ENCODE assay signal across 9 mouse cellular contexts in the genomic region with DNA sequence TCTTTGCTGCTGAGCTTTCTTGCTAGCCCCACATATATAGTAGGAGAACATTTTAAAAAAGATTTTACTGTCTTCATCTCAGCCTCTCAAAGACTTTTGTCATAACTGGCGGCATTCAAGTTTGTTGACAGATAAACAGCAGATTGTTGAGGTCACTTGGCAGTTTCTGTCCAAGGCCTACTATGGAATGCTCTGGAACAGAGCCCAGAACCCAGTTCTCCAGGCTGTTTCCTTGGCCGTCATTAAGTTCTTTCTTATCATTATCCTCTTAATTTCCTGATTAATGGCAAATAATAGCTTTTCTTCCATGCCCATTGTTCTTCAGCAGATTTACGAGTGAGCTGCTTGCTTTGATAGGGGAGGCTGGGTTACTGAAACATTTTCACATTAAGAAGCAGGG.
DNase-seq lines count a peak whose midpoint lies in the region; ATAC-seq and TF ChIP-seq lines count a peak whose summit lies in the region.
"Had no signal": no experiment of that assay in that cellular context is flagged by ENCODE, and none has a peak within 500 bp of the region (broad histone marks: within the 10 kb centered on the region; RNA-seq: fewer than 3 reads in every experiment).

No protein-coding gene starts in this region.

- DNase-seq in kidney, adult 9 months: peak; percentile 18
- DNase-seq in kidney, adult 18-20 months: no peak
- peak; percentile 53 for DNase-seq in brain, embryonic 14.5 days (ENCODE audit: low read depth)
- DNase-seq in cerebellum, adult 9-10 months: peak; percentile 55
- DNase-seq in lung, postnatal 0 days (ENCODE audit: low spot score): peak; percentile 78
- no peak for DNase-seq in gastrocnemius, adult 2 months
- DNase-seq in embryonic facial prominence, embryonic 10.5 days (ENCODE audit: low spot score): no peak

- no peak for TF ChIP-seq EP300 in lung, postnatal 0 days (IDR thresholded peaks at IDR 0.05)

- H3K27ac ChIP-seq in lung, postnatal 0 days (ENCODE audit: low read length): no peak overlapping the region
- no peak overlapping the region for H3K27ac ChIP-seq in gastrocnemius, adult 2 months
- H3K27ac ChIP-seq in embryonic facial prominence, embryonic 10.5 days (replicated peaks): no peak overlapping the region
- H3K27ac ChIP-seq: limb, embryonic 10.5 days had no signal

- H3K4me2 ChIP-seq in lung, postnatal 0 days (replicated peaks; ENCODE audit: low read depth, low read length): no peak overlapping the region

- H3K36me3 ChIP-seq in lung, postnatal 0 days (ENCODE audit: insufficient read depth, low read length): no peaks in the 10 kb centered on the region
- H3K36me3 ChIP-seq in embryonic facial prominence, embryonic 10.5 days (replicated peaks): no peaks in the 10 kb centered on the region
- H3K36me3 ChIP-seq: limb, embryonic 10.5 days had no signal

- no peak for TF ChIP-seq POLR2A in brain, embryonic 14.5 days (IDR thresholded peaks at IDR 0.05; ENCODE audit: borderline replicate concordance, extremely low read depth, insufficient read depth, insufficient read length, poor library complexity, severe bottlenecking)

- peak; percentile 49 for ATAC-seq in lung, postnatal 0 days
- no peak for ATAC-seq in CD4-positive, CD25-positive, alpha-beta regulatory T cell, adult 4 months

- no peaks in the 10 kb centered on the region for H3K27me3 ChIP-seq in lung, postnatal 0 days (replicated peaks; ENCODE audit: insufficient read depth, low read length)
- no peaks in the 10 kb centered on the region for H3K27me3 ChIP-seq in embryonic facial prominence, embryonic 10.5 days (replicated peaks; ENCODE audit: low read depth, poor library complexity, severe bottlenecking)

- no peak overlapping the region for H3K9ac ChIP-seq in lung, postnatal 0 days (replicated peaks; ENCODE audit: low read depth)

- no peaks in the 10 kb centered on the region for H3K9me3 ChIP-seq in lung, postnatal 0 days (ENCODE audit: low read length)
- no peaks in the 10 kb centered on the region for H3K9me3 ChIP-seq in embryonic facial prominence, embryonic 10.5 days
- H3K9me3 ChIP-seq: limb, embryonic 10.5 days had no signal

- no peak for TF ChIP-seq CTCF in brain, embryonic 14.5 days (IDR thresholded peaks at IDR 0.05; ENCODE audit: borderline replicate concordance, extremely low read depth, insufficient read depth, insufficient read length)
- TF ChIP-seq CTCF in lung, postnatal 0 days (IDR thresholded peaks at IDR 0.05): no peak
- TF ChIP-seq CTCF in gastrocnemius, adult 2 months (IDR thresholded peaks at IDR 0.05): no peak

- H3K4me3 ChIP-seq in lung, postnatal 0 days (ENCODE audit: low read depth, low read length): no peak overlapping the region
- no peak overlapping the region for H3K4me3 ChIP-seq in gastrocnemius, adult 2 months
- H3K4me3 ChIP-seq in embryonic facial prominence, embryonic 10.5 days: no peak overlapping the region
- H3K4me3 ChIP-seq: limb, embryonic 10.5 days had no signal

- intact Hi-C loops in gastrocnemius, adult 2 months (cut with DNase I): no loop called here

- no peaks in the 10 kb centered on the region for H3K4me1 ChIP-seq in lung, postnatal 0 days (ENCODE audit: insufficient read depth, low read depth, low read length)
- H3K4me1 ChIP-seq in embryonic facial prominence, embryonic 10.5 days: no peaks in the 10 kb centered on the region; the same call in 1 of the 2 replicates
- H3K4me1 ChIP-seq: limb, embryonic 10.5 days had no signal

- WGBS in lung, postnatal 0 days: 28% methylated on average over 3 of the region's 3 CpGs
- 86% methylated on average over 3 of the region's 3 CpGs for WGBS in embryonic facial prominence, embryonic 10.5 days

Comparison
In these comparisons a context has a peak if more than half of its experiments do, and no peak if none do; other contexts are left out.
1. DNase-seq: peak in kidney, adult 9 months (single experiment), brain, embryonic 14.5 days (single experiment), cerebellum, adult 9-10 months (single experiment) and lung, postnatal 0 days (single experiment); none in kidney, adult 18-20 months (single experiment), gastrocnemius, adult 2 months (single experiment) and embryonic facial prominence, embryonic 10.5 days (single experiment).